Mouse (Mus musculus): ENCODE data around the gene Utrn. TPM values are rescaled to one million over a fixed set of nuclear protein-coding genes. Genes with fewer than 3 reads are reported as not detected.

The Utrn gene
- polyA plus RNA-seq, 1 experiment from 2014 or later, result 21.5 TPM

- 88% methylated on average over 2 of the region's 2 CpGs for WGBS
- Histone ChIP-seq H3K4me2 (replicated peaks; ENCODE audit: low read depth) (no peak overlapping the region), H3K27ac (ENCODE audit: low read depth, low read length) (no peak overlapping the region), H3K9ac (ENCODE audit: low read depth, low read length) (no peak overlapping the region), H3K4me3 (ENCODE audit: low read depth, low read length) (no peak overlapping the region), H3K36me3 (ENCODE audit: control insufficient read depth, insufficient read depth) (no peaks in the 10 kb centered on the region), H3K27me3 (replicated peaks; ENCODE audit: control insufficient read depth, insufficient read depth, low read length) (no peaks in the 10 kb centered on the region), H3K9me3 (ENCODE audit: control insufficient read depth) (no peaks in the 10 kb centered on the region), H3K4me1 (replicated peaks; ENCODE audit: control insufficient read depth, insufficient read depth, low read length) (no peaks in the 10 kb centered on the region)
- no peak for ATAC-seq
- no peak for TF ChIP-seq CTCF (IDR thresholded peaks at IDR 0.05; ENCODE audit: low read depth)
Measured at GRCm38 (mm10) chr10:12805826-12806225, 63.3 kb downstream of the Utrn start.

GRCm38 (mm10) chr10:12803939-12804338 lies 65.2 kb downstream of the Utrn start:
- Histone ChIP-seq H3K27ac (ENCODE audit: low read depth, low read length) (no peak overlapping the region), H3K27me3 (replicated peaks; ENCODE audit: control insufficient read depth, insufficient read depth, low read length) (no peaks in the 10 kb centered on the region), H3K36me3 (ENCODE audit: control insufficient read depth, insufficient read depth) (no peaks in the 10 kb centered on the region), H3K4me3 (ENCODE audit: low read depth, low read length) (no peak overlapping the region), H3K9ac (ENCODE audit: low read depth, low read length) (no peak overlapping the region), H3K9me3 (ENCODE audit: control insufficient read depth) (no peaks in the 10 kb centered on the region), H3K4me2 (replicated peaks; ENCODE audit: low read depth) (no peak overlapping the region), H3K4me1 (replicated peaks; ENCODE audit: control insufficient read depth, insufficient read depth, low read length) (no peaks in the 10 kb centered on the region)
- no peak for TF ChIP-seq CTCF (IDR thresholded peaks at IDR 0.05; ENCODE audit: low read depth)
- 45% methylated on average over 1 of the region's 1 CpGs for WGBS
- no peak for ATAC-seq

GRCm38 (mm10) chr10:12799416-12799815 lies 69.7 kb downstream of the Utrn start:
- 81% methylated on average over 2 of the region's 2 CpGs for WGBS
- Histone ChIP-seq H3K27ac (ENCODE audit: low read depth, low read length) (no peak overlapping the region), H3K9me3 (ENCODE audit: control insufficient read depth) (no peaks in the 10 kb centered on the region), H3K27me3 (replicated peaks; ENCODE audit: control insufficient read depth, insufficient read depth, low read length) (no peaks in the 10 kb centered on the region), H3K36me3 (ENCODE audit: control insufficient read depth, insufficient read depth) (no peaks in the 10 kb centered on the region), H3K4me1 (replicated peaks; ENCODE audit: control insufficient read depth, insufficient read depth, low read length) (no peaks in the 10 kb centered on the region), H3K4me2 (replicated peaks; ENCODE audit: low read depth) (no peak overlapping the region), H3K9ac (ENCODE audit: low read depth, low read length) (no peak overlapping the region), H3K4me3 (ENCODE audit: low read depth, low read length) (no peak overlapping the region)
- no peak for ATAC-seq
- TF ChIP-seq CTCF (IDR thresholded peaks at IDR 0.05; ENCODE audit: low read depth), result no peak

GRCm38 (mm10) chr10:12798248-12798647 lies 70.9 kb downstream of the Utrn start:
- no peak overlapping the region for H3K9ac ChIP-seq (ENCODE audit: low read depth, low read length)
- ATAC-seq, result no peak
- H3K36me3 ChIP-seq (ENCODE audit: control insufficient read depth, insufficient read depth), result no peaks in the 10 kb centered on the region
- H3K27ac ChIP-seq (ENCODE audit: low read depth, low read length), result no peak overlapping the region
- no peak overlapping the region for H3K4me2 ChIP-seq (replicated peaks; ENCODE audit: low read depth)
- no peaks in the 10 kb centered on the region for H3K4me1 ChIP-seq (replicated peaks; ENCODE audit: control insufficient read depth, insufficient read depth, low read length)
- 84% methylated on average over 4 of the region's 4 CpGs for WGBS
- H3K4me3 ChIP-seq (ENCODE audit: low read depth, low read length), result no peak overlapping the region
- no peaks in the 10 kb centered on the region for H3K27me3 ChIP-seq (replicated peaks; ENCODE audit: control insufficient read depth, insufficient read depth, low read length)
- H3K9me3 ChIP-seq (ENCODE audit: control insufficient read depth), result no peaks in the 10 kb centered on the region
- TF ChIP-seq CTCF (IDR thresholded peaks at IDR 0.05; ENCODE audit: low read depth), result no peak

GRCm38 (mm10) chr10:12796510-12796840 lies 72.7 kb downstream of the Utrn start:
- Histone ChIP-seq H3K4me2 (replicated peaks; ENCODE audit: low read depth) (no peak overlapping the region), H3K27me3 (replicated peaks; ENCODE audit: control insufficient read depth, insufficient read depth, low read length) (no peaks in the 10 kb centered on the region), H3K9me3 (ENCODE audit: control insufficient read depth) (no peaks in the 10 kb centered on the region), H3K36me3 (ENCODE audit: control insufficient read depth, insufficient read depth) (no peaks in the 10 kb centered on the region), H3K4me1 (replicated peaks; ENCODE audit: control insufficient read depth, insufficient read depth, low read length) (no peaks in the 10 kb centered on the region), H3K27ac (ENCODE audit: low read depth, low read length) (no peak overlapping the region), H3K9ac (ENCODE audit: low read depth, low read length) (no peak overlapping the region), H3K4me3 (ENCODE audit: low read depth, low read length) (no peak overlapping the region)
- no peak for TF ChIP-seq CTCF (IDR thresholded peaks at IDR 0.05; ENCODE audit: low read depth)
- no peak for ATAC-seq
- 100% methylated on average over 1 of the region's 1 CpGs for whole genome bisulfite sequencing

- ATAC-seq, result no peak
- Histone ChIP-seq H3K9ac (ENCODE audit: low read depth, low read length) (no peak overlapping the region), H3K4me3 (ENCODE audit: low read depth, low read length) (no peak overlapping the region), H3K4me1 (replicated peaks; ENCODE audit: control insufficient read depth, insufficient read depth, low read length) (no peaks in the 10 kb centered on the region), H3K9me3 (ENCODE audit: control insufficient read depth) (no peaks in the 10 kb centered on the region), H3K4me2 (replicated peaks; ENCODE audit: low read depth) (no peak overlapping the region), H3K27ac (ENCODE audit: low read depth, low read length) (no peak overlapping the region), H3K27me3 (replicated peaks; ENCODE audit: control insufficient read depth, insufficient read depth, low read length) (no peaks in the 10 kb centered on the region), H3K36me3 (ENCODE audit: control insufficient read depth, insufficient read depth) (no peaks in the 10 kb centered on the region)
- 73% methylated on average over 8 of the region's 8 CpGs for WGBS
- no peak for TF ChIP-seq CTCF (IDR thresholded peaks at IDR 0.05; ENCODE audit: low read depth)
Measured at GRCm38 (mm10) chr10:12795796-12796509, 73.2 kb downstream of the Utrn start.

- WGBS, result 55% methylated on average over 6 of the region's 6 CpGs
- Histone ChIP-seq H3K9ac (ENCODE audit: low read depth, low read length) (no peak overlapping the region), H3K4me2 (replicated peaks; ENCODE audit: low read depth) (no peak overlapping the region), H3K27ac (ENCODE audit: low read depth, low read length) (no peak overlapping the region), H3K27me3 (replicated peaks; ENCODE audit: control insufficient read depth, insufficient read depth, low read length) (no peaks in the 10 kb centered on the region), H3K4me3 (ENCODE audit: low read depth, low read length) (no peak overlapping the region), H3K4me1 (replicated peaks; ENCODE audit: control insufficient read depth, insufficient read depth, low read length) (no peaks in the 10 kb centered on the region; the same call in 1 of the 2 replicates), H3K36me3 (ENCODE audit: control insufficient read depth, insufficient read depth) (no peaks in the 10 kb centered on the region), H3K9me3 (ENCODE audit: control insufficient read depth) (no peaks in the 10 kb centered on the region)
- no peak for TF ChIP-seq CTCF (IDR thresholded peaks at IDR 0.05; ENCODE audit: low read depth)
- no peak for ATAC-seq
Measured at GRCm38 (mm10) chr10:12792049-12792448, 77.1 kb downstream of the Utrn start.

All from intestine, postnatal 0 days (tissue).